Mouse (Mus musculus) cerebellum, adult 2 months (tissue): ENCODE data around the gene Slc16a12.

Source experiments
- CTCF ChIP-seq: fragments of 200-500 bp; IDR thresholded peaks from 2 replicates; pipeline ENCODE4 v1.5.1; 2011; ENCODE audit warnings: low read depth, mild to moderate bottlenecking, control low read depth, low read length, moderate library complexity, borderline replicate concordance; ENCODE audit not compliant: insufficient read depth
- POLR2A ChIP-seq: fragments of 200-500 bp; IDR thresholded peaks from 2 replicates; pipeline ENCODE4 v1.6.1; 2011; ENCODE audit warnings: low read length, control low read depth, borderline replicate concordance; ENCODE audit not compliant: insufficient read depth

GRCm38 (mm10) chr19:34722541-34722940 lies 24.5 kb downstream of the Slc16a12 start:
- TF ChIP-seq POLR2A = no peak
- no peak for TF ChIP-seq CTCF
